Mouse (Mus musculus) limb, embryonic 14.5 days (tissue): Measurements from ENCODE around the gene Gm20388. TPM values are rescaled to one million over a fixed set of nuclear protein-coding genes. Genes with fewer than 3 reads are reported as not detected.

ENCODE experiments used
- ATAC-seq: fragments of 200-750 bp; cut with Nextera tagmentation; 2 replicates; pipeline ENCODE4 v1.8.0; 2017; ENCODE audit warnings: low read depth, moderate number of reproducible peaks, moderate TSS enrichment; ENCODE audit not compliant: low FRiP score
- DNase-seq: peaks from one replicate; pipeline ENCODE4 v3.0.0-alpha.2; 2015; ENCODE audit warnings: low spot score
- H3K27ac ChIP-seq: fragments of 300-500 bp; sonication (generic); replicated peaks from 2 replicates; pipeline ENCODE4 v1.5.1; 2014; ENCODE audit warnings: low read depth, mild to moderate bottlenecking, low read length, moderate library complexity, mixed read lengths
- H3K27me3 ChIP-seq: fragments of 300-500 bp; sonication (generic); 2 replicates; pipeline ENCODE4 v1.6.1; 2014; ENCODE audit warnings: low read length, mixed read lengths; ENCODE audit not compliant: control insufficient read depth, insufficient read depth
- H3K36me3 ChIP-seq: fragments of 300-500 bp; sonication (generic); 2 replicates; pipeline ENCODE4 v1.6.1; 2014; ENCODE audit warnings: mild to moderate bottlenecking, low read length, moderate library complexity, mixed read lengths; ENCODE audit not compliant: control insufficient read depth, insufficient read depth
- H3K4me1 ChIP-seq: fragments of 300-500 bp; sonication (generic); 2 replicates; pipeline ENCODE4 v1.6.1; 2014; ENCODE audit warnings: antibody characterized with exemption, low read length, mixed read lengths; ENCODE audit not compliant: control insufficient read depth, insufficient read depth
- H3K4me2 ChIP-seq: fragments of 300-500 bp; sonication (generic); replicated peaks from 2 replicates; pipeline ENCODE4 v1.6.1; 2014; ENCODE audit warnings: low read depth, mild to moderate bottlenecking, low read length, moderate library complexity; ENCODE audit not compliant: severe bottlenecking
- H3K4me3 ChIP-seq: fragments of 300-500 bp; sonication (generic); replicated peaks from 2 replicates; pipeline ENCODE4 v1.5.1; 2014; ENCODE audit warnings: low read length
- H3K9ac ChIP-seq: fragments of 300-500 bp; sonication (generic); 2 replicates; pipeline ENCODE4 v1.6.1; 2014; ENCODE audit warnings: mild to moderate bottlenecking, low read depth, low read length, moderate library complexity; ENCODE audit not compliant: severe bottlenecking
- H3K9me3 ChIP-seq: fragments of 300-500 bp; sonication (generic); 2 replicates; pipeline ENCODE4 v1.6.1; 2016; ENCODE audit warnings: low read length; ENCODE audit not compliant: control insufficient read depth
- POLR2A ChIP-seq: fragments of 200-500 bp; IDR thresholded peaks from 2 replicates; pipeline ENCODE4 v1.8.0; 2012; ENCODE audit warnings: inconsistent platforms, mild to moderate bottlenecking, moderate library complexity, borderline replicate concordance; ENCODE audit not compliant: insufficient read depth, insufficient read length; ENCODE audit errors: extremely low read depth
- WGBS: fragments of 180-500 bp; shearing (Covaris S2); extraction: QIAGEN DNeasy Blood & Tissue Kit; methylation state at CpG from one replicate; pipeline ENCODE4 v1.1.7; 2014; 5-methylcytosine and 5-hydroxymethylcytosine counted together
- polyA plus RNA-seq, 2 experiments: library from polyadenylated mRNA; depleted of rRNA in 1 of 2; stranded (reverse) in 1 of 2; unstranded in 1 of 2; fragments of >200 nt; fragmentation: Nextera tagmentation in 1 of 2; extraction: Ambion mirVana in 1 of 2; gene quantifications; 2 replicates each; pipeline versions ENCODE4 v1.2.1 to v1.2.3; 2012 to 2014

Gene Gm20388
- polyA plus RNA-seq, 2 experiments, result 1.9 to 49.9 TPM

DNA sequence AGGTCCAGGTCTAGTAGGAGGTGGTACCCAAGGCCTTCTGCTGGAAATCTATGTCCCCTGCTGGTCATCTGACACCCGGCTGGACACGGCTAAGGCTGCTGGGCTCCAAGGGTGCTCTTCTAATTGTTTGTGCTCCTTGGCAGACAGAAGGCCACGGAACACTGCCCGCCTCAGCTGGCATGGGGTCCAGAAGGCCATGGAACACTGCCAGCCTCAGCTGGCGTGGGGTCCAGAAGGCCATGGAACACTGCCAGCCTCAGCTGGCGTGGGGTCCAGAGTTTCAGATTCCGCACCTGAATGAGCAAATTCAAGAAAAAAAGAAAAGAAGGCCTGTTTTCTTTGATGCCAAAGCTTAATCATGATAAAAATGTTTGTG, 2070.9 kb downstream of the Gm20388 start:
- H3K4me3 ChIP-seq, result no peak overlapping the region
- no peak overlapping the region for H3K4me2 ChIP-seq
- ATAC-seq (no peak), DNase-seq (no peak)
- no peaks in the 10 kb centered on the region for H3K4me1 ChIP-seq
- no peak overlapping the region for H3K27ac ChIP-seq
- peaks cover 71% of the 10 kb centered on the region for H3K36me3 ChIP-seq
- no peak for TF ChIP-seq POLR2A
- no peaks in the 10 kb centered on the region for H3K27me3 ChIP-seq
- no peaks in the 10 kb centered on the region for H3K9me3 ChIP-seq
- H3K9ac ChIP-seq, result no peak overlapping the region
- 93% methylated on average over 7 of the region's 7 CpGs for WGBS

DNA sequence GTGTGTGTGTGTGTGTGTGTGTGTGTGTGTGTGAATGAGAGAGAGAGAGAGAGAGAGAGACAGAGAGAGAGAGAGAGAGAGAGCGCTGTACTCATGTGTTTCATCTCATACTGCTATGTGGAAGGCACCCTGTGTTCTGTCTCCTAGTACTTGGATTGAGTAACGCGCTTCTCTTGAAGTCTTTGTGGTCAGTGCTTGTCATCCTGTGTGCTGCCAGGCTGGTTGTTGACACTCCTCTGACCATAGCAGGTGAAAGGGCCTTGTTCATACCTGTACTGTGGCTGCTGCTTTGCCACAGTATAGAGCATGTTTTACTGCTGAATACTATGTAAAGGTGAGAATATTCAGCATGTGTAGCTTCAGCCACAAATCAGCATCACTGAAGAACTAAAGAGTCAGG, 2075.0 kb downstream of the Gm20388 start:
- H3K27me3 ChIP-seq, result no peaks in the 10 kb centered on the region
- DNase-seq (no peak), ATAC-seq (no peak)
- WGBS, result 97% methylated on average over 3 of the region's 3 CpGs
- H3K27ac ChIP-seq, result no peak overlapping the region
- no peak overlapping the region for H3K9ac ChIP-seq
- no peak overlapping the region for H3K4me3 ChIP-seq
- no peak overlapping the region for H3K4me2 ChIP-seq
- H3K9me3 ChIP-seq, result no peaks in the 10 kb centered on the region
- TF ChIP-seq POLR2A, result no peak
- H3K4me1 ChIP-seq, result no peaks in the 10 kb centered on the region
- peaks cover 68% of the 10 kb centered on the region for H3K36me3 ChIP-seq

DNA sequence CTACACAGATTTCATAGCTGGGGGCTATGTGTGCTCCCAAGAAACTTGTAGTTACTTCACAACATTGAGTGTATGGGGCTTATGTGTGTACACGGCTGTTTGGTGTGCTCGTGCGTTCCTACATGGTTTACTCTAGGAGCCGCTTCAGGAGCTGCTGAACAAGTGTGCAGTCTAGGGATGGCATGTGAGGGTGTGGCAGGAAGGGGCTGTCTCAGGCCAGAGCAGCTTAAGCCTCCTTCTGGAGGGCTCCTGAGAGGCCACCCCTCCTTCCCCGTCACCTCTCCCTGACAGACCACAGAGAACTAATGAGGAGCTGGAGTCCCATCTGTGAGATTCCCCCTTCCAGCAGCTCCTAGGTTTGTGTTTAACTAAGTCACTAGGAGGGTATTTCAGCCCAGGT, 2077.3 kb downstream of the Gm20388 start:
- no peak overlapping the region for H3K4me2 ChIP-seq
- H3K9ac ChIP-seq, result no peak overlapping the region
- H3K4me3 ChIP-seq, result no peak overlapping the region
- ATAC-seq (no peak), DNase-seq (no peak)
- no peaks in the 10 kb centered on the region for H3K9me3 ChIP-seq
- peaks cover 67% of the 10 kb centered on the region for H3K36me3 ChIP-seq
- WGBS, result 86% methylated on average over 5 of the region's 5 CpGs
- no peak for TF ChIP-seq POLR2A
- H3K4me1 ChIP-seq, result no peaks in the 10 kb centered on the region
- H3K27me3 ChIP-seq, result no peaks in the 10 kb centered on the region
- no peak overlapping the region for H3K27ac ChIP-seq

GRCm38 (mm10) chr8:121990506-121991255, 2080.0 kb downstream of the Gm20388 start:
- Histone ChIP-seq H3K9ac (no peak overlapping the region), H3K36me3 (peaks cover 68% of the 10 kb centered on the region), H3K27me3 (no peaks in the 10 kb centered on the region), H3K4me2 (no peak overlapping the region), H3K4me3 (no peak overlapping the region), H3K4me1 (no peaks in the 10 kb centered on the region), H3K27ac (no peak overlapping the region), H3K9me3 (no peaks in the 10 kb centered on the region)
- TF ChIP-seq POLR2A, result no peak
- ATAC-seq (no peak), DNase-seq (no peak)
- WGBS, result 86% methylated on average over 9 of the region's 9 CpGs

DNA sequence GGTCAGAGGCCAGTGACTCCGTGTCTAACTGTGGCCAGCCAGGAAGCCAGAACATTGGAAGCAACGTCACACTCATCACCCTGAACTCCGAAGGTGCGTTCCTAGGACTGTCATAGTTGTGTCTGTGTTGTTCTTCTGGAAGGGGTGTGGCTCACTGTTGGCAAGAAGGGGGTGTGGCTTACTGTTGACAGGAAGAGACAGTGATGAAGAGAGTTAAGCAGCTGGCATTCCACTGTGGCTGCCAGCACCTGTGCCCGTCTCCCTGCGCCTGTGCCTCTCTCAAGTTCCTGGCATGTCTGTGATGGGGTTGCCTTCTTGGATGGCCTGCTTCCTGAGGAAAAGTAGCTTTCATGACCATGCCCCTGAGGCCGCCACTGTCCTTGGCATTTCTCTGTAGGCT, 2081.0 kb downstream of the Gm20388 start:
- peaks cover 73% of the 10 kb centered on the region for H3K36me3 ChIP-seq
- no peak for TF ChIP-seq POLR2A
- H3K4me3 ChIP-seq, result no peak overlapping the region
- H3K4me1 ChIP-seq, result no peaks in the 10 kb centered on the region
- no peak for ATAC-seq
- H3K9ac ChIP-seq, result no peak overlapping the region
- no peak overlapping the region for H3K27ac ChIP-seq
- no peaks in the 10 kb centered on the region for H3K9me3 ChIP-seq
- 89% methylated on average over 7 of the region's 7 CpGs for WGBS
- DNase-seq, result no peak
- H3K27me3 ChIP-seq, result no peaks in the 10 kb centered on the region
- no peak overlapping the region for H3K4me2 ChIP-seq
